Mouse (Mus musculus) C2C12 (cell line): ENCODE data around the gene Lgr6. TPM values are rescaled to one million over a fixed set of nuclear protein-coding genes. Genes with fewer than 3 reads are reported as not detected.

ENCODE experiments used
- H3K27me3 ChIP-seq: one replicate; pipeline ENCODE4 v1.6.1; 2011; ENCODE audit not compliant: control insufficient read depth, insufficient read depth, insufficient read length
- H3K36me3 ChIP-seq: one replicate; pipeline ENCODE4 v1.6.1; 2011; ENCODE audit not compliant: control insufficient read depth, insufficient read depth
- H3K4me3 ChIP-seq: one replicate; pipeline ENCODE4 v1.5.1; 2011; ENCODE audit warnings: mild to moderate bottlenecking, control low read depth; ENCODE audit not compliant: poor library complexity, insufficient read depth, severe bottlenecking
- H3K79me2 ChIP-seq: one replicate; pipeline ENCODE4 v1.6.1; 2011; ENCODE audit not compliant: control insufficient read depth, insufficient read depth
- H3K79me3 ChIP-seq: one replicate; pipeline ENCODE4 v1.6.1; 2011; ENCODE audit warnings: low read depth, control low read depth
- H3ac ChIP-seq: one replicate; pipeline ENCODE3; 2011; ENCODE audit warnings: low read depth; ENCODE audit not compliant: control insufficient read depth, insufficient read length
- CEBPB ChIP-seq: IDR thresholded peaks from one replicate; pipeline ENCODE4 v1.6.1; 2011; ENCODE audit warnings: low read depth, mild to moderate bottlenecking, control low read depth, moderate library complexity
- CTCF ChIP-seq: IDR thresholded peaks from one replicate; pipeline ENCODE4 v1.5.1; 2011; ENCODE audit not compliant: control insufficient read depth, insufficient read depth, insufficient read length
- FOSL1 ChIP-seq: IDR thresholded peaks from one replicate; pipeline ENCODE4 v1.8.0; 2011; ENCODE audit warnings: mild to moderate bottlenecking, low read length; ENCODE audit not compliant: poor library complexity, insufficient read depth, severe bottlenecking
- MAX ChIP-seq: IDR thresholded peaks from one replicate; pipeline ENCODE4 v1.6.1; 2011; ENCODE audit warnings: mild to moderate bottlenecking, control low read depth
- MYOD1 ChIP-seq: IDR thresholded peaks from one replicate; pipeline ENCODE4 v1.6.1; 2011; ENCODE audit warnings: low read depth; ENCODE audit not compliant: control insufficient read depth, insufficient read length
- MYOG ChIP-seq: IDR thresholded peaks from one replicate; pipeline ENCODE4 v1.6.1; 2011; ENCODE audit not compliant: control insufficient read depth, insufficient read length; ENCODE audit errors: extremely low read depth
- USF1 ChIP-seq: IDR thresholded peaks from one replicate; pipeline ENCODE4 v1.6.1; 2011; ENCODE audit warnings: low read depth, mild to moderate bottlenecking, control low read depth, moderate library complexity
- polyA plus RNA-seq: library from polyadenylated mRNA; unstranded; fragments of >200 nt; fragmentation: generic; extraction: Trizol; gene quantifications from one replicate; pipeline ENCODE4 v1.2.1, GENCODE M21; 2012; ENCODE audit warnings: missing spikeins

Gene Lgr6
- polyA plus RNA-seq, 1 experiment = 32.9 TPM

- Histone ChIP-seq H3K27me3 (no peaks in the 10 kb centered on the region), H3K79me3 (peaks cover 14% of the 10 kb centered on the region)
- TF ChIP-seq MYOD1 (no peak), CTCF (no peak), CEBPB (no peak), MYOG (no peak), MAX (no peak), FOSL1 (no peak)
Observed at GRCm38 (mm10) chr1:135100400-135100799, 4.7 kb downstream of the Lgr6 start.

GRCm38 (mm10) chr1:135098441-135098840, 6.6 kb downstream of the Lgr6 start:
- H3K79me3 ChIP-seq = peaks cover 12% of the 10 kb centered on the region
- TF ChIP-seq MAX (no peak), MYOG (no peak), MYOD1 (no peak), CTCF (no peak), CEBPB (no peak), USF1 (no peak), FOSL1 (no peak)
- no peaks in the 10 kb centered on the region for H3K36me3 ChIP-seq
- no peak overlapping the region for H3K4me3 ChIP-seq
- H3ac ChIP-seq = no peak overlapping the region
- H3K27me3 ChIP-seq = no peaks in the 10 kb centered on the region
- H3K79me2 ChIP-seq = peaks cover 39% of the 10 kb centered on the region

More at GRCm38 (mm10) chr1:135100400-135100799, 4.7 kb downstream of the Lgr6 start:
- Histone ChIP-seq H3K36me3 (no peaks in the 10 kb centered on the region), H3K79me2 (peaks cover 43% of the 10 kb centered on the region), H3K4me3 (no peak overlapping the region), H3ac (no peak overlapping the region)

GRCm38 (mm10) chr1:135097441-135097840, 7.6 kb downstream of the Lgr6 start:
- no peaks in the 10 kb centered on the region for H3K36me3 ChIP-seq
- H3ac ChIP-seq = no peak overlapping the region
- no peak for TF ChIP-seq CTCF
- TF ChIP-seq MYOD1 = no peak
- TF ChIP-seq MYOG = no peak
- no peak for TF ChIP-seq FOSL1
- H3K27me3 ChIP-seq = no peaks in the 10 kb centered on the region
- peaks cover 7% of the 10 kb centered on the region for H3K79me3 ChIP-seq
- peaks cover 34% of the 10 kb centered on the region for H3K79me2 ChIP-seq
- no peak overlapping the region for H3K4me3 ChIP-seq

GRCm38 (mm10) chr1:135096312-135096711, 8.8 kb downstream of the Lgr6 start:
- TF ChIP-seq MAX (no peak), CTCF (no peak), USF1 (no peak), MYOG (no peak), FOSL1 (no peak), MYOD1 (no peak), CEBPB (no peak)
- no peak overlapping the region for H3K4me3 ChIP-seq
- H3K27me3 ChIP-seq = no peaks in the 10 kb centered on the region
- H3K36me3 ChIP-seq = no peaks in the 10 kb centered on the region
- H3K79me3 ChIP-seq = peaks cover 4% of the 10 kb centered on the region
- H3K79me2 ChIP-seq = peaks cover 25% of the 10 kb centered on the region
- no peak overlapping the region for H3ac ChIP-seq

- H3K27me3 ChIP-seq = no peaks in the 10 kb centered on the region
- H3ac ChIP-seq = no peak overlapping the region
- H3K36me3 ChIP-seq = no peaks in the 10 kb centered on the region
- H3K79me3 ChIP-seq = peaks cover 4% of the 10 kb centered on the region
- peaks cover 24% of the 10 kb centered on the region for H3K79me2 ChIP-seq
- no peak overlapping the region for H3K4me3 ChIP-seq
- no peak for TF ChIP-seq USF1
- TF ChIP-seq FOSL1 = no peak
- TF ChIP-seq CEBPB = no peak
- no peak for TF ChIP-seq MAX
- TF ChIP-seq MYOD1 = no peak
- no peak for TF ChIP-seq CTCF
- no peak for TF ChIP-seq MYOG
Observed at GRCm38 (mm10) chr1:135095189-135095588, 9.9 kb downstream of the Lgr6 start.

- TF ChIP-seq MYOD1 = no peak
- no peak for TF ChIP-seq CEBPB
- TF ChIP-seq MYOG = no peak
- TF ChIP-seq USF1 = no peak
- no peak for TF ChIP-seq FOSL1
- no peak for TF ChIP-seq CTCF
- no peak for TF ChIP-seq MAX
- no peak overlapping the region for H3ac ChIP-seq
- no peak overlapping the region for H3K4me3 ChIP-seq
- peaks cover 4% of the 10 kb centered on the region for H3K79me3 ChIP-seq
- H3K36me3 ChIP-seq = no peaks in the 10 kb centered on the region
- H3K79me2 ChIP-seq = peaks cover 28% of the 10 kb centered on the region
- no peaks in the 10 kb centered on the region for H3K27me3 ChIP-seq
Observed at GRCm38 (mm10) chr1:135094723-135095122, 10.4 kb downstream of the Lgr6 start.
